Mouse (Mus musculus) layer of hippocampus, postnatal 14 days (tissue): ENCODE measurements around the gene Zbtb17. TPM values are rescaled to one million over a fixed set of nuclear protein-coding genes. Genes with fewer than 3 reads are reported as not detected.

ENCODE experiments used
- DNase-seq, 2 experiments: peaks; one replicate each; pipeline ENCODE4 v3.0.0; 2021 to 2022; ENCODE audit warnings: low spot score in 2 of 2, mixed read lengths in 1 of 2
- long read RNA-seq, 2 experiments: library from polyadenylated mRNA; stranded (forward); transcript quantifications; one replicate each; pipeline ENCODE4 v2.0.0; 2021
- total RNA-seq, 2 experiments: library from RNA; stranded (reverse); gene quantifications; 2 replicates each; pipeline ENCODE4 v1.2.3; 2021

Zbtb17 gene
- total RNA-seq: 10 to 100 TPM; 29.3 to 29.8 TPM
- long read RNA-seq, experiment 1, transcript Zbtb17-201 (16 exons, 2,722 nt): major isoform, 8 of 22 reads
- long read RNA-seq, experiment 1, partial matches to known transcripts: 7 of 22 reads
- long read RNA-seq, experiment 1, other reads (novel, unspliced or antisense): 7 of 22 reads
- long read RNA-seq, experiment 2, transcript Zbtb17-201 (16 exons, 2,722 nt): major isoform, 10 of 25 reads
- long read RNA-seq, experiment 2, partial matches to known transcripts: 11 of 25 reads
- long read RNA-seq, experiment 2, other reads (novel, unspliced or antisense): 4 of 25 reads

GRCm38 (mm10) chr4:141444451-141445327 is at the start of gene Zbtb17:
Gene Zbtb17 (plus strand): TSS chr4:141444654.
- peak; percentile 85 to 90 for DNase-seq

DNA sequence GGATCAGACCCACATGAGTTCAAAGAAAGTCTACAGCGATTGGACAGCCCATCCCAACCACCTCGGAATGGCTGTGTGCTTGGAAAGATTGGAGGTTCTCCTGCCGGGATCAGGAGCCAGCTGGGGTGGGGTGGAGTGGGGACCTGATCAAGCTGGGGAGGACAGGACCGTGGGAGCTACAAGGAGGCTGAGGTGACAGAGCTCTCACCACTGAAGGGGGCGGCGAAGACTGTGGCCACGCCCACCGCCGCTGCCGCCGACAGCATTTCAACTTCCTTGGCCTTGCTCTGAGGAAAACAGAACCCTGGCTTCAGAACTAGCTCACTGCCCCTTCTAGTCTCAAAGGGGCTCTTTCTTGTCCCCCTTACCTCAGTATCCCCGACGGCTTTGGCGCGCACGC is 49.7 kb upstream of the Zbtb17 start:
- DNase-seq: no peak

GRCm38 (mm10) chr4:141397861-141398260 is 46.6 kb upstream of the Zbtb17 start:
- no peak for DNase-seq

DNA sequence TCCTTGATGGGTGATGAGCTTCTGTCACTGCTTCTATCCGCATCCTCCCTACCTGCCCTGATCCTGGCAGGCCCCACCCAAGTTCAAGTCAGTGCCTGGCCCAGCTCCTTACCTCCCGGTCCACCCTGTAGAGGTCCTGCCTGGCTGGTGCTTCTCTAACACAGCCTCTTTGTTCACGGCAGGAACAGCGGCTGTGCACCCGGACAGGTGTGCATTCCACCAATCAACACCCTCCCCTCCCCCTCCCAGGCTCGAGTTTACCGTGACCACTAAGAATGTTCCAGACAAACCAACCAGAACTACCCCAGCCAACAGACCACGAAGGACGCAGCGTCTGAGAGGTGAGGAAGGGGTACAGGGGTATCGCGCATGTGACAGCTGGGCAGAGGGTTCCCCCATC is 45.9 kb upstream of the Zbtb17 start, which contains the start of gene Clcnka:
TSS of gene Clcnka (minus strand) at position 180 of the 400 bp plus-strand sequence.
- no peak for DNase-seq

GRCm38 (mm10) chr4:141400171-141400570 is 44.3 kb upstream of the Zbtb17 start:
- DNase-seq: no peak

DNA sequence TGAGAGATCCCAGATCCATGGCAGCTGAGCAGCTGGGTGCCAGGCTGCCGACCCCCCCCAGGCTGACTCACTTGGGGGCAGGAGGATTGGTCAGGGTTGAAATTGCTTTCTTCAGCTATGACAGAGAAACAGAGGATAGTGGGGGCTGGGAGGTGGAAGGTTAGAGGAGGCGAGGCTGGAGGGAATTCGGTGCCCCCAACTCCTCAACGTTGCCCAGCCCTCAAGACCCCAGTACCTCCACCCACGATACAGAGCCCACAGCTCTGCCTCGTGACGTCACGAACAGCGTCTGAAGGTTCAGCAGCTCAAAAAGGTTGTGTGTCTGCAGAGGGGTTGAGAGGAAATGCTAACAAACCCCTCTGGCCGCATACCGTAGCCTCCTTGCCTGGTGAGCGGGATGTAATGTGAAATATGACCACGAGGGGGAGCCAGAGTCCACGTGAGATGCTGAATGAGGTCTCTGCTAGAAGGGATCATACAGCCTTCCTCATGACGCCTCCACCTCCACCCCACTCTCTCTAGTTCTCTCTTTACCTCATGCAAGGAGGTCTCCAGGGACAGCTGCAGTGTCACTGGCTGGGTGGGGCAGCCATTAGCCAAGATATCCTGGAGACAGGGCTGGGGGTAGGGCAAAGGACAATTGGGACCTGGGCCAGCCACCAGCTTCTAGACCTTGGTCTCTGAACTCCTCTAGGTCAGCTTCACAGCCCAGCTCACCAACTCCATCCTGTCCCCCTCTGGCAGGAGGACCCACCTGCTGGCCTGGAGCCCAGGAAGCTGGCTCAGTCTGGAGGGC is 39.7 kb upstream of the Zbtb17 start:
- peak; percentile 90 to 93 for DNase-seq

- no peak for DNase-seq
Observed at GRCm38 (mm10) chr4:141405314-141405622, 39.2 kb upstream of the Zbtb17 start.

DNA sequence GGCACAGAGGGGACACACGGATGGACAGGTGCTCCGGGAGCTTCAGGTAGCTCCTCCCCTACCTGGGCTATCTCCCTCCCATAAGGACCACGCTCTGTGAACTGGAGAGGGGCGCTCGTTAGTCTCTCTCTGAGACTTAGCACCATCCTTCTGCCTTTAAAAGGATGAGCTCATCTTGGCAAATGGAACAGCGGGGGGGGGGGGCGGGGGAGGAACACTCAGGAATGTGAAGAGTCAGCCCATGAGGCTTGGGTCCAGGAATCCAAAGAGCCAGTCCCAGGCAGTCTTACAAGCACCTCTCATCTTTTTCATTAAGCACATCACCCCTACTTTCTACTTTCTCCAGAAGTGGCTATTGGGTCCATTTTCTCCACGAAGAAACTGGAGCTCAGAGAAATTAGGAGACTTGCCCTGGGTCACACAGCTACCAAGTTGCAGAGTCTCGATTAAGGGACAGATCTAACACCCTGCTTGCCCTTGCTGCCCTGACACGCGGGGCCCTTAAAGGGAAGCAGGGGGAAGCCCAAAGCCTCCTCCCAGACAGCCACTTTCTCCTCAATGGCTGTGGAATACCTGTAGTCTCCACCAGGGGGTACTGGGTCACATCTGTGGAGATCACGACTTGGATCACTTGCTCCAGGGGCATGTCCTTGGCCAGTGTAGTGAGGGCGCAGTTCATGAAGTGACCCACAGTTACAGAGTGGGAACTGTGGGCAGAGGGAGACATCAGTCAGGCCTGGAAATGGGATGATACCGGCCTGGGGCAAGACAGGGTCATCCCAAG is 37.7 kb upstream of the Zbtb17 start:
- peak in 1 of 2 experiments; percentile 40 for DNase-seq

GRCm38 (mm10) chr4:141408577-141408976 is 35.9 kb upstream of the Zbtb17 start:
- no peak for DNase-seq

- no peak for DNase-seq
Observed at GRCm38 (mm10) chr4:141411430-141411992, 32.9 kb upstream of the Zbtb17 start.

GRCm38 (mm10) chr4:141415924-141416323 is 28.5 kb upstream of the Zbtb17 start, which contains the start of gene Clcnkb:
Gene Clcnkb (minus strand): TSS chr4:141416014.
- DNase-seq: no peak

- no peak for DNase-seq
Observed at GRCm38 (mm10) chr4:141419398-141420191, 24.9 kb upstream of the Zbtb17 start.

DNA sequence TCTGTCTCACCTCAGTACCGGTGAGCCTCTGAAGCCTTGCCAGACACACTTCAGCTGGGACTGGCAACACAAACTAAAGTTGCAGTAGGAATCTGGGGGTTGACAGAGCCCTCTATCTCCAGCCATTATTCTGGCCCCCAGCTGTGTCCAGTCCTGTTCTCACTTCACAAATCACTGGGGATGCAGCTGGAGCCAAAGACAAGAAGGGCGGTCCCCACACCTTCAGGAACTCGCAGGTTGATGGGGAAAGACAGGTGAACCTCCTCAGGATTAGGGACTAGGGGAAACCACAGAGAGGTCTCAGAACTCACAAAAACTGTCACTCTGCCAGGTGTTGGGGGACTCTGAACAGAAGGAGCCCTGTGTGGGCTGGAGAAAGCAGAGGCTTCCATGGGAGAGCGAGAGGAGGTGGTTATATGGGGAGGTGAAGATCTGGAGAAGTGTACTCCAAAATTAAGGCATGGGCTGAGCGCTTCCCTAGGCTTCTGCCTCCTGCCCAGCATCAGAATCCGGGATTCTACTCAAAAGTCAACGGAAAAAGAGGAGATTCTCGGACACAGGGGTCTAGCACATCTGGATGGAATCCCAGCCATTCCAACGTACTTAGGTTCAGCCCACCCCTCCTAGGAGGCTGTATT is 24.1 kb upstream of the Zbtb17 start, which contains the start of gene Hspb7:
TSS of gene Hspb7 (plus strand) at position 588 of the 638 bp plus-strand sequence.
- no peak for DNase-seq

- DNase-seq: no peak
Observed at GRCm38 (mm10) chr4:141420886-141421285, 23.6 kb upstream of the Zbtb17 start.

- DNase-seq: no peak
Observed at GRCm38 (mm10) chr4:141421423-141421822, 23.0 kb upstream of the Zbtb17 start.

GRCm38 (mm10) chr4:141422841-141423240 is 21.6 kb upstream of the Zbtb17 start:
- no peak for DNase-seq

GRCm38 (mm10) chr4:141423288-141423687 is 21.2 kb upstream of the Zbtb17 start:
- no peak for DNase-seq

DNA sequence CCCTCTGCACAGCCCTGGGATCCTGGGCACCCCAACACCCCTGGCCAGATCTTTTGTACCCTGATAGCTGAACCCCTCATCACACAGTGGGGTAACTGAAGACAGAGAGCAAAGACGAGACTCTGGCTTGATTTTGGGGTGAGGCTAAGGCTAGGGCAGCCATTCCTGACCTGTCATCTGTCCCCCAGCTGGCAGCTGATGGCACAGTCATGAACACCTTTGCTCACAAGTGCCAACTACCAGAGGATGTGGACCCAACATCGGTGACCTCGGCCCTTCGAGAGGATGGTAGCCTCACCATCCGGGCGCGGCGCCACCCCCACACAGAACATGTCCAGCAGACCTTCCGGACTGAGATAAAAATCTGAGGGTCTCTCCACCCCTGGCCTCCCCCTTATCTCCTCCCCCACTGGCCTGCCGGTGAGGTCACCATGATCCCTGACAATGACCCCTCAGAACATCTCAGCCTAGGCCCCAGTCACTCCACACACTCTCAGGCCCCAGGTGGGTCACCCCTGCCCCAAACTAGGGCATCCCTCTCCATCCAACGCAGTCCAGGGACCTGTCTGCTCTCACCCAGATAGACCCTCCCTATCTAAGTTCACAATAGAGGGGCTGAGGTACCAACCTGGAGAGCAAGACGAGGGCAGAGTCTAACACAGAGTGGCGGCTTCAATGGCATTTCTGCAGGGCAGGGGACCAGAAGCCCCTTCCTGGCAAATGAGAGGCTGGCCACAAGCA is 20.6 kb upstream of the Zbtb17 start:
- DNase-seq: no peak
